Mouse (Mus musculus) E14TG2a.4 (cell line): Measurements from ENCODE around the gene Caskin2.

Source experiments
- CTCF ChIP-seq: conservative IDR thresholded peaks from 2 replicates; pipeline ENCODE4 v1.5.1; 2014; ENCODE audit warnings: low read length
- NANOG ChIP-seq: IDR thresholded peaks from 2 replicates; pipeline ENCODE4 v1.6.1; 2014; ENCODE audit warnings: borderline replicate concordance, low read length, mixed read lengths
- POU5F1 ChIP-seq: IDR thresholded peaks from 2 replicates; pipeline ENCODE4 v1.6.1; 2014; ENCODE audit warnings: low read length, borderline replicate concordance

DNA sequence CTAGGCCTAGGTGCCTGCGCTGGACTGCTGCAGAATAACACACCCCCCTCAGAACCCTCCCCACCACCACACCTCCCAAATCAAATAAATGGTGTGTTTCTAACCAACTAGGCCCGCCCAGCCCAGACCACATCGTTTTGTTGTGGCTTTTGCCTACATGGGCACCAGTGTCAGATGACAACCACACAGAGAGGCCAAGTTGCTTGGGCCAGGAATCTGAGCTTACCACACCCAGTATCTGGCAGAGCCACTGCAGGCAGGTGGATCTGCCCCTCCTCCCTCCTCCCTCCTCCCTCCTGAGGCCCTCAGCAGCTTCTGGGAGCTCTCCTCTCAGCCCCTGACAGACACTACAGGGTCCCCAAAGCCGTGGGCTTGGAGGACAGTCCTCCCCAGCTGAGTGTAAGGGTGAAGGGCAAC lies 25.5 kb upstream of the Caskin2 start:
- TF ChIP-seq CTCF (no peak), POU5F1 (no peak), NANOG (no peak)
